Mouse (Mus musculus) heart, postnatal 0 days (tissue): ENCODE results near the gene Vmn1r209.
"Not testable (repeated sequence)": the region's sequence is repeated elsewhere in the genome, so short reads cannot be mapped to it uniquely, and the experiment has no call there.

Experiments used
- CTCF ChIP-seq: IDR thresholded peaks from 2 replicates; pipeline ENCODE4 v1.5.1; 2016; ENCODE audit warnings: antibody characterized with exemption, control low read depth, low read depth
- EP300 ChIP-seq: IDR thresholded peaks from 2 replicates; pipeline ENCODE4 v1.6.1; 2016; ENCODE audit warnings: antibody characterized with exemption, low read depth

- not testable (repeated sequence) for TF ChIP-seq CTCF, EP300
Measured at GRCm38 (mm10) chr13:22784159-22784558, 25.3 kb downstream of the Vmn1r209 start.
